Mouse (Mus musculus): ENCODE measurements around the gene Rrp9. TPM values are rescaled to one million over a fixed set of nuclear protein-coding genes. Genes with fewer than 3 reads are reported as not detected.

Gene Rrp9
- polyA plus RNA-seq, 1 experiment from 2014 or later, result 56.5 TPM

DNA sequence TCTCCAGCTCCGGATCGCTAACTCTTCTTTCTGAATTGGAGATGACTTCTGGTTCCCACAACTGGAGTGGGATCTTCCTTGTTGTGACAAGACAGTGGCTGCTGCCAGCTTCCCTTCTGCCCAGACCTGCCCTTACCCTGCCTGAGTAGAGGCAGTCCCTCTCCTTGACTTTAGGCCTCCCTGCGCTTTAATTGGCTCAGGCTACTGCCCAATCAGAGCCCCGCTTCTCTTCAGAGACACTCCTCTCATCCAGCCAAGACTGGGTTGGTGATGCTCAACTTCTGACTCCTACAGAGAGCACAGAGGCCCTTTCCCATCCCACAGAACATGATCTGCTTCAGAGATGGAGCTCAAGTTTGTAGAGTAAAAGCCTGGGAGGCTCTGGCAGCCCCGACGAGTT lies 28.5 kb downstream of the Rrp9 start:
- Histone ChIP-seq H3K4me1 (replicated peaks; ENCODE audit: control insufficient read depth, insufficient read depth, low read length) (no peaks in the 10 kb centered on the region), H3K4me3 (ENCODE audit: low read depth, low read length) (no peak overlapping the region), H3K9me3 (ENCODE audit: control insufficient read depth, low read length) (no peaks in the 10 kb centered on the region), H3K27ac (ENCODE audit: low read depth, low read length) (no peak overlapping the region), H3K36me3 (ENCODE audit: control insufficient read depth, insufficient read depth, low read length) (no peaks in the 10 kb centered on the region), H3K27me3 (ENCODE audit: control insufficient read depth, insufficient read depth, low read length) (no peaks in the 10 kb centered on the region), H3K4me2 (ENCODE audit: low read depth, low read length, severe bottlenecking) (no peak overlapping the region), H3K9ac (ENCODE audit: low read length) (no peak overlapping the region)
- DNase-seq (ENCODE audit: low spot score), result no peak
- WGBS, result 72% methylated on average over 6 of the region's 6 CpGs
- ATAC-seq (replicated peaks; ENCODE audit: low FRiP score), result no peak

- ATAC-seq (replicated peaks; ENCODE audit: low FRiP score) (no peak), DNase-seq (ENCODE audit: low spot score) (no peak)
- H3K4me2 ChIP-seq (ENCODE audit: low read depth, low read length, severe bottlenecking), result no peak overlapping the region
- no peak overlapping the region for H3K9ac ChIP-seq (ENCODE audit: low read length)
- no peak overlapping the region for H3K27ac ChIP-seq (ENCODE audit: low read depth, low read length)
- no peaks in the 10 kb centered on the region for H3K27me3 ChIP-seq (ENCODE audit: control insufficient read depth, insufficient read depth, low read length)
- H3K4me3 ChIP-seq (ENCODE audit: low read depth, low read length), result no peak overlapping the region
- WGBS, result 90% methylated on average over 10 of the region's 10 CpGs
- no peaks in the 10 kb centered on the region for H3K9me3 ChIP-seq (ENCODE audit: control insufficient read depth, low read length)
- H3K36me3 ChIP-seq (ENCODE audit: control insufficient read depth, insufficient read depth, low read length), result no peaks in the 10 kb centered on the region
- H3K4me1 ChIP-seq (replicated peaks; ENCODE audit: control insufficient read depth, insufficient read depth, low read length), result no peaks in the 10 kb centered on the region
Measured at GRCm38 (mm10) chr9:106509356-106509755, 33.6 kb downstream of the Rrp9 start.

DNA sequence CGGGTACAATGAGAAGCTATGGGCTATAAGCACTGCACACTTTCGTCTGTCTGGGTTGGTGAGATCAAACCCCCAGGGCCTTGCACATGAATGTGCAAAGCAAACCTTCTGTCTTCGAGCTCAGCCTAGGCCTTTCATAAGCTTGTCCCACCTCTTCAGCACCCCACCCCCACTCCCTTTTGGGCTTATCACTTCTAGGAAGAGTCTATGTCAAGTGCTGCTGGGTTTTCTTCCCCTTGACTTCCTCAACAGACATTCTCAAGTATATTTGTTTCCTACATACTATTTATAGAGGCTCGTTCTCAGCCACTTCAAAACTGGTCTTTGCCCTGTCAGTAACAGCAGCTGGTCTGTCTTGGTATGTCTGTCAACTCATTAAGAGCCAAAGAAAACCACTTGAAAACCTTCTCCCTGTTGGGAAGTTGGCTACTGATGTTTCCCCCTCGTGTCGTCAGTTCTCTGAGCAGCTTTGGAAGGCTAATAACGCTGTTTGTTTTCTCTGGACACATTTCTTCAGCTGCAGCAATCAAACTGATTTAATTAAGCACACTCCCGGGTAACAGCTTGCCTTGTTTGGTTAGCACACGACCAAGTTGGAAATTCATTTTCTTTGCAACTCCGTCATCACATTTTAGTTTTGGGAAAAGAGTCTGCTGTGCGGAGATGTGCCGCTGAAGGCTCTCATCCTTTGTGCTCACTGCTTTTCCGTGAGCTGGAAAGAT lies 37.1 kb downstream of the Rrp9 start:
- no peaks in the 10 kb centered on the region for H3K36me3 ChIP-seq (ENCODE audit: control insufficient read depth, insufficient read depth, low read length)
- no peaks in the 10 kb centered on the region for H3K9me3 ChIP-seq (ENCODE audit: control insufficient read depth, low read length)
- no peak overlapping the region for H3K9ac ChIP-seq (ENCODE audit: low read length)
- no peak overlapping the region for H3K4me2 ChIP-seq (ENCODE audit: low read depth, low read length, severe bottlenecking)
- no peak for DNase-seq (ENCODE audit: low spot score)
- H3K27me3 ChIP-seq (ENCODE audit: control insufficient read depth, insufficient read depth, low read length), result no peaks in the 10 kb centered on the region
- no peak overlapping the region for H3K4me3 ChIP-seq (ENCODE audit: low read depth, low read length)
- 69% methylated on average over 13 of the region's 13 CpGs for WGBS
- no peak for ATAC-seq (replicated peaks; ENCODE audit: low FRiP score)
- no peak overlapping the region for H3K27ac ChIP-seq (ENCODE audit: low read depth, low read length)
- H3K4me1 ChIP-seq (replicated peaks; ENCODE audit: control insufficient read depth, insufficient read depth, low read length), result no peaks in the 10 kb centered on the region

- Histone ChIP-seq H3K27ac (ENCODE audit: low read depth, low read length) (no peak overlapping the region), H3K36me3 (ENCODE audit: control insufficient read depth, insufficient read depth, low read length) (no peaks in the 10 kb centered on the region), H3K9ac (ENCODE audit: low read length) (no peak overlapping the region), H3K4me1 (replicated peaks; ENCODE audit: control insufficient read depth, insufficient read depth, low read length) (no peaks in the 10 kb centered on the region), H3K9me3 (ENCODE audit: control insufficient read depth, low read length) (no peaks in the 10 kb centered on the region), H3K4me3 (ENCODE audit: low read depth, low read length) (no peak overlapping the region), H3K27me3 (ENCODE audit: control insufficient read depth, insufficient read depth, low read length) (no peaks in the 10 kb centered on the region), H3K4me2 (ENCODE audit: low read depth, low read length, severe bottlenecking) (no peak overlapping the region)
- no peak for ATAC-seq (replicated peaks; ENCODE audit: low FRiP score)
- no peak for DNase-seq (ENCODE audit: low spot score)
- WGBS, result 80% methylated on average over 6 of the region's 6 CpGs
Measured at GRCm38 (mm10) chr9:106513566-106513965, 37.8 kb downstream of the Rrp9 start.

- no peak for DNase-seq (ENCODE audit: low spot score)
- Histone ChIP-seq H3K36me3 (ENCODE audit: control insufficient read depth, insufficient read depth, low read length) (no peaks in the 10 kb centered on the region), H3K4me1 (replicated peaks; ENCODE audit: control insufficient read depth, insufficient read depth, low read length) (no peaks in the 10 kb centered on the region), H3K9ac (ENCODE audit: low read length) (no peak within 1 kb of the TSS), H3K9me3 (ENCODE audit: control insufficient read depth, low read length) (no peaks in the 10 kb centered on the region), H3K27me3 (ENCODE audit: control insufficient read depth, insufficient read depth, low read length) (no peaks in the 10 kb centered on the region), H3K27ac (ENCODE audit: low read depth, low read length) (no peak within 1 kb of the TSS), H3K4me3 (ENCODE audit: low read depth, low read length) (no peak within 1 kb of the TSS), H3K4me2 (ENCODE audit: low read depth, low read length, severe bottlenecking) (no peak within 1 kb of the TSS)
- ATAC-seq (replicated peaks; ENCODE audit: low FRiP score), result no peak
- 85% methylated on average over 4 of the region's 4 CpGs for WGBS
Measured at GRCm38 (mm10) chr9:106514273-106514672, 38.5 kb downstream of the Rrp9 start, which contains the start of gene Iqcf5. TSS of gene Iqcf5 (plus strand) at chr9:106514573.

DNA sequence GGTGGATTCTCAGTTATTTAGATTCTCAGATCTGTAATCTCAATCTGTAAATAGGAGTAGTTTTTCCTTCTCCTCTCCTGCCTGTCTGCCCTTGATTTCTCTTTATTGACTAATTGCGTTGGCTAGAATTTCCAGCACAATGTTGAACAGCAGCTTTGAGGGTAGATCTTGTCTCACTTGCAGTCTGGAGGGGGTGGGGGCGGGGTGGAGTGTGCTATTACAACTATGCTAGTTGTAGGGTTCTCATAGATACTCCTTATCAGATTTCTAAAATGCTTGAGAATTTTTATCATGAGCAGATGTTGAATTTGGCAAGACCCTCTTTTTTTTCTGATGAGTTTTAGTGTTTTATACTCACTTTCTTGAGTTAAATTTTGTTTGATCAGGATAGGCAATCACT lies 43.7 kb downstream of the Rrp9 start:
- ATAC-seq (replicated peaks; ENCODE audit: low FRiP score) (no peak), DNase-seq (ENCODE audit: low spot score) (no peak)
- no peak overlapping the region for H3K9ac ChIP-seq (ENCODE audit: low read length)
- H3K4me2 ChIP-seq (ENCODE audit: low read depth, low read length, severe bottlenecking), result no peak overlapping the region
- no peaks in the 10 kb centered on the region for H3K27me3 ChIP-seq (ENCODE audit: control insufficient read depth, insufficient read depth, low read length)
- H3K27ac ChIP-seq (ENCODE audit: low read depth, low read length), result no peak overlapping the region
- H3K4me1 ChIP-seq (replicated peaks; ENCODE audit: control insufficient read depth, insufficient read depth, low read length), result no peaks in the 10 kb centered on the region
- H3K4me3 ChIP-seq (ENCODE audit: low read depth, low read length), result no peak overlapping the region
- no peaks in the 10 kb centered on the region for H3K36me3 ChIP-seq (ENCODE audit: control insufficient read depth, insufficient read depth, low read length)
- 80% methylated on average over 2 of the region's 2 CpGs for WGBS
- no peaks in the 10 kb centered on the region for H3K9me3 ChIP-seq (ENCODE audit: control insufficient read depth, low read length)

GRCm38 (mm10) chr9:106519909-106520308 lies 44.1 kb downstream of the Rrp9 start:
- H3K4me3 ChIP-seq (ENCODE audit: low read depth, low read length), result no peak overlapping the region
- no peaks in the 10 kb centered on the region for H3K4me1 ChIP-seq (replicated peaks; ENCODE audit: control insufficient read depth, insufficient read depth, low read length)
- no peak overlapping the region for H3K27ac ChIP-seq (ENCODE audit: low read depth, low read length)
- no peaks in the 10 kb centered on the region for H3K9me3 ChIP-seq (ENCODE audit: control insufficient read depth, low read length)
- no peak for DNase-seq (ENCODE audit: low spot score)
- ATAC-seq (replicated peaks; ENCODE audit: low FRiP score), result no peak
- H3K27me3 ChIP-seq (ENCODE audit: control insufficient read depth, insufficient read depth, low read length), result no peaks in the 10 kb centered on the region
- no peak overlapping the region for H3K9ac ChIP-seq (ENCODE audit: low read length)
- 83% methylated on average over 8 of the region's 8 CpGs for WGBS
- H3K4me2 ChIP-seq (ENCODE audit: low read depth, low read length, severe bottlenecking), result no peak overlapping the region
- no peaks in the 10 kb centered on the region for H3K36me3 ChIP-seq (ENCODE audit: control insufficient read depth, insufficient read depth, low read length)

- no peak overlapping the region for H3K27ac ChIP-seq (ENCODE audit: low read depth, low read length)
- H3K27me3 ChIP-seq (ENCODE audit: control insufficient read depth, insufficient read depth, low read length), result no peaks in the 10 kb centered on the region
- ATAC-seq (replicated peaks; ENCODE audit: low FRiP score) (no peak), DNase-seq (ENCODE audit: low spot score) (peak; percentile 69)
- 23% methylated on average over 3 of the region's 3 CpGs for WGBS
- H3K9me3 ChIP-seq (ENCODE audit: control insufficient read depth, low read length), result no peaks in the 10 kb centered on the region
- H3K36me3 ChIP-seq (ENCODE audit: control insufficient read depth, insufficient read depth, low read length), result no peaks in the 10 kb centered on the region
- no peak overlapping the region for H3K4me2 ChIP-seq (ENCODE audit: low read depth, low read length, severe bottlenecking)
- no peaks in the 10 kb centered on the region for H3K4me1 ChIP-seq (replicated peaks; ENCODE audit: control insufficient read depth, insufficient read depth, low read length)
- no peak overlapping the region for H3K9ac ChIP-seq (ENCODE audit: low read length)
- H3K4me3 ChIP-seq (ENCODE audit: low read depth, low read length), result no peak overlapping the region
Measured at GRCm38 (mm10) chr9:106531833-106532232, 56.1 kb downstream of the Rrp9 start.

DNA sequence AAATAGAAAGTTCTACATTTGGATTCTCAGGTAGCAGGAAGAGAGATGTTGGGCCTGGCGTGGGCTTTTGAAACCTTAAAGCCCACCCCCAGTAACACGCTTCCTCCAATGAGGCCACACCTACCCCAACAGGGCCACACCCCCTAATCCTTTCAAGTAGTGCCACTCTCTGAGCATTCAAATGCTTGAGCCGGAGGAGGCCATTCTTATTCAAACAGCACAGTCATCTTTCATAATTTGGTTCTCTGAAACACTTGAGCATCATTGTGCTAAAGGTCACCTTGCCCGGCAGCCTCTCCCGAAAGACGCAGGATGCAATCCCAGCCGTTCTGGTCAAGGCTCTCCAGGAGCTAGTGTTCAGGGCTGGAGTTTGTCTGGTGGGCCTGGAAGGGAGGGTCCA lies 58.5 kb downstream of the Rrp9 start:
- H3K4me3 ChIP-seq (ENCODE audit: low read depth, low read length), result no peak overlapping the region
- no peaks in the 10 kb centered on the region for H3K9me3 ChIP-seq (ENCODE audit: control insufficient read depth, low read length)
- H3K4me2 ChIP-seq (ENCODE audit: low read depth, low read length, severe bottlenecking), result no peak overlapping the region
- ATAC-seq (replicated peaks; ENCODE audit: low FRiP score) (no peak), DNase-seq (ENCODE audit: low spot score) (no peak)
- 93% methylated on average over 7 of the region's 7 CpGs for WGBS
- no peaks in the 10 kb centered on the region for H3K27me3 ChIP-seq (ENCODE audit: control insufficient read depth, insufficient read depth, low read length)
- no peak overlapping the region for H3K27ac ChIP-seq (ENCODE audit: low read depth, low read length)
- no peaks in the 10 kb centered on the region for H3K4me1 ChIP-seq (replicated peaks; ENCODE audit: control insufficient read depth, insufficient read depth, low read length)
- H3K36me3 ChIP-seq (ENCODE audit: control insufficient read depth, insufficient read depth, low read length), result no peaks in the 10 kb centered on the region
- no peak overlapping the region for H3K9ac ChIP-seq (ENCODE audit: low read length)
